Mouse (Mus musculus): ENCODE measurements around the gene Sap30bp.

- TF ChIP-seq ZC3H11A (IDR thresholded peaks at IDR 0.05; ENCODE audit: borderline replicate concordance, low read depth, low read length) (no peak), HCFC1 (IDR thresholded peaks at IDR 0.05; ENCODE audit: borderline replicate concordance, insufficient read depth, low read length) (no peak)
Observed at GRCm38 (mm10) chr11:115918637-115919036, 14.4 kb upstream of the Sap30bp start.
